Mouse (Mus musculus) erythroblast, embryonic 14.5 days (primary cell): ENCODE measurements around the gene Tgif1.

Experiments used
- GATA1 ChIP-seq: IDR thresholded peaks from 2 replicates; pipeline ENCODE4 v1.6.1; 2012; ENCODE audit warnings: low read length, inconsistent platforms, mixed read lengths
- TAL1 ChIP-seq: IDR thresholded peaks from 3 replicates; pipeline ENCODE4 v1.6.1; 2012; ENCODE audit warnings: low read length, inconsistent platforms, mixed read lengths

DNA sequence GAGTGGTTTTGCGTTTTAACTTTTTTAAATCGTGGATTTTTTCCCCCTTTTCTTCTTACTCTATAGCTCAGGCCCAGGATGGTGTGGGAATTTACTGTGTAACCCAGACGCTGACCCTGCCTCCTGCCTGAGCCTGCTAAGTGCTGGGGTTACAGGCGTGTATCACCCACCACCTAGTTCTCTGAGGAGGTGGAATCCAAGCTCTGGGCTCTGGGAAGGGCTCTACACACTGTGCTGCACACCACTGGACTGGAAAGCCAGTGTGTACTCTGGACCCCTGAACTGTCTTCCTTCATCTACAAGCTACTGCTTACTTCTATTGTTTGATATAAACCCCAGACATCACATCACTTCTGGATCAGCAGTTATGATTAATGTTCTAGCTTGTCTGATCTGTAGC is 5.5 kb upstream of the Tgif1 start:
- no peak for TF ChIP-seq GATA1
- no peak for TF ChIP-seq TAL1
